Mouse (Mus musculus) cortical plate, adult 2 months (tissue): ENCODE data around the gene Ppm1n.

Source experiments
- CTCF ChIP-seq: fragments of 200-500 bp; IDR thresholded peaks from 2 replicates; pipeline ENCODE4 v1.5.1; 2011; ENCODE audit warnings: mild to moderate bottlenecking, control low read depth, low read length; ENCODE audit not compliant: insufficient read depth; ENCODE audit errors: extremely low read depth
- POLR2A ChIP-seq: fragments of 200-500 bp; IDR thresholded peaks from 2 replicates; pipeline ENCODE4 v1.6.1; 2011; ENCODE audit warnings: mild to moderate bottlenecking, low read length, control low read depth; ENCODE audit not compliant: insufficient read depth; ENCODE audit errors: extremely low read depth

- no peak for TF ChIP-seq CTCF
- no peak for TF ChIP-seq POLR2A
Observed at GRCm38 (mm10) chr7:19311991-19312390, 32.1 kb upstream of the Ppm1n start.
